20 mouse cellular contexts compared by ENCODE assay signal in genomic region chr2:55164781-55165180, GRCm38 (mm10).
DNase-seq lines count a peak whose midpoint lies in the region; ATAC-seq and TF ChIP-seq lines count a peak whose summit lies in the region.
"Had no signal": no experiment of that assay in that cellular context is flagged by ENCODE, and none has a peak within 500 bp of the region (broad histone marks: within the 10 kb centered on the region; RNA-seq: fewer than 3 reads in every experiment).

No protein-coding gene starts in this region.

- no peaks in the 10 kb centered on the region for H3K27me3 ChIP-seq in heart, embryonic 16.5 days (ENCODE audit: control insufficient read depth, insufficient read depth, low read length)
- H3K27me3 ChIP-seq in kidney, adult 2 months (replicated peaks; ENCODE audit: control insufficient read depth, insufficient read depth, low read length), result no peaks in the 10 kb centered on the region
- no peaks in the 10 kb centered on the region for H3K27me3 ChIP-seq in kidney, embryonic 14.5 days (ENCODE audit: control insufficient read depth, insufficient read depth, low read length)
- no peaks in the 10 kb centered on the region for H3K27me3 ChIP-seq in kidney, embryonic 16.5 days (ENCODE audit: insufficient read depth, low read length)
- H3K27me3 ChIP-seq: embryonic facial prominence, embryonic 12.5 days; forebrain, embryonic 15.5 days; heart, embryonic 15.5 days; hindbrain, embryonic 15.5 days had no signal

- no peaks in the 10 kb centered on the region for H3K36me3 ChIP-seq in heart, embryonic 16.5 days (ENCODE audit: control insufficient read depth, insufficient read depth)
- H3K36me3 ChIP-seq in kidney, adult 2 months (ENCODE audit: control insufficient read depth, insufficient read depth, low read length), result no peaks in the 10 kb centered on the region
- H3K36me3 ChIP-seq in kidney, embryonic 14.5 days (ENCODE audit: control insufficient read depth, insufficient read depth, low read length), result no peaks in the 10 kb centered on the region
- H3K36me3 ChIP-seq in kidney, embryonic 16.5 days (ENCODE audit: insufficient read depth, low read length), result no peaks in the 10 kb centered on the region
- H3K36me3 ChIP-seq: embryonic facial prominence, embryonic 12.5 days; forebrain, embryonic 15.5 days; G1E; heart, embryonic 15.5 days; hindbrain, embryonic 15.5 days had no signal

- 11% methylated on average over 3 of the region's 3 CpGs for WGBS in heart, embryonic 16.5 days
- 60% methylated on average over 3 of the region's 3 CpGs for WGBS in kidney, adult 2 months
- WGBS in kidney, embryonic 14.5 days, result 50% methylated on average over 3 of the region's 3 CpGs
- WGBS in kidney, embryonic 16.5 days, result 58% methylated on average over 3 of the region's 3 CpGs

- peak; percentile 67 for ATAC-seq in heart, embryonic 16.5 days (replicated peaks; ENCODE audit: extremely low read depth, insufficient read depth, low FRiP score)
- no peak for ATAC-seq in kidney, embryonic 14.5 days (ENCODE audit: low FRiP score, low TSS enrichment)
- no peak for ATAC-seq in kidney, embryonic 16.5 days (ENCODE audit: low FRiP score, low TSS enrichment)
- ATAC-seq: CD4-positive, CD25-positive, alpha-beta regulatory T cell, adult 4 months; forebrain, embryonic 15.5 days; intestine, embryonic 16.5 days had no signal

- intact Hi-C loops in heart, postnatal 36 days (cut with DNase I), result no loop called here
- intact Hi-C loops in gastrocnemius, postnatal 14 days (cut with DNase I; ENCODE audit: low total_unique reads), result no loop called here

- H3K4me1 ChIP-seq in heart, embryonic 16.5 days (ENCODE audit: control insufficient read depth, insufficient read depth, low read length), result peaks cover 2% of the 10 kb centered on the region
- H3K4me1 ChIP-seq in kidney, adult 2 months (ENCODE audit: control insufficient read depth, insufficient read depth, low read length), result no peaks in the 10 kb centered on the region
- no peaks in the 10 kb centered on the region for H3K4me1 ChIP-seq in kidney, embryonic 14.5 days (ENCODE audit: control insufficient read depth, insufficient read depth, low read length)
- no peaks in the 10 kb centered on the region for H3K4me1 ChIP-seq in kidney, embryonic 16.5 days (ENCODE audit: insufficient read depth, low read length)
- H3K4me1 ChIP-seq: embryonic facial prominence, embryonic 12.5 days; forebrain, embryonic 15.5 days; hindbrain, embryonic 15.5 days had no signal

- H3K9me3 ChIP-seq in heart, embryonic 16.5 days (replicated peaks; ENCODE audit: control insufficient read depth, low read length), result no peaks in the 10 kb centered on the region
- H3K9me3 ChIP-seq in kidney, embryonic 14.5 days (ENCODE audit: control insufficient read depth, low read length), result no peaks in the 10 kb centered on the region
- H3K9me3 ChIP-seq in kidney, embryonic 16.5 days (ENCODE audit: low read length), result no peaks in the 10 kb centered on the region
- H3K9me3 ChIP-seq: embryonic facial prominence, embryonic 12.5 days; forebrain, embryonic 15.5 days; G1E; heart, embryonic 15.5 days; hindbrain, embryonic 15.5 days had no signal

- TF ChIP-seq POLR2A in kidney, adult 2 months (IDR thresholded peaks at IDR 0.05; ENCODE audit: low read depth, low read length), result no peak

- H3K27ac ChIP-seq in heart, embryonic 16.5 days (ENCODE audit: low read length), result no peak overlapping the region
- no peak overlapping the region for H3K27ac ChIP-seq in kidney, adult 2 months (ENCODE audit: insufficient read depth, low read depth, low read length)
- H3K27ac ChIP-seq in kidney, embryonic 14.5 days (ENCODE audit: low read depth, low read length), result no peak overlapping the region
- H3K27ac ChIP-seq in kidney, embryonic 16.5 days (ENCODE audit: low read length), result no peak overlapping the region
- H3K27ac ChIP-seq: embryonic facial prominence, embryonic 12.5 days; forebrain, embryonic 15.5 days; heart, embryonic 15.5 days; hindbrain, embryonic 15.5 days had no signal

- no peak overlapping the region for H3K4me2 ChIP-seq in heart, embryonic 16.5 days (ENCODE audit: low read depth, low read length)
- no peak overlapping the region for H3K4me2 ChIP-seq in kidney, embryonic 14.5 days (replicated peaks; ENCODE audit: low read depth, low read length)
- no peak overlapping the region for H3K4me2 ChIP-seq in kidney, embryonic 16.5 days (replicated peaks; ENCODE audit: low read depth, low read length)
- H3K4me2 ChIP-seq: embryonic facial prominence, embryonic 12.5 days; forebrain, embryonic 15.5 days; heart, embryonic 15.5 days; hindbrain, embryonic 15.5 days had no signal

- TF ChIP-seq CTCF in kidney, adult 2 months (conservative IDR thresholded peaks at IDR 0.05; ENCODE audit: insufficient read depth, insufficient read length, low read depth, low read length), result no peak

- H3K9ac ChIP-seq in heart, embryonic 16.5 days (ENCODE audit: low read length), result no peak overlapping the region
- no peak overlapping the region for H3K9ac ChIP-seq in kidney, embryonic 14.5 days (ENCODE audit: low read depth, low read length)
- H3K9ac ChIP-seq in kidney, embryonic 16.5 days (replicated peaks; ENCODE audit: low read length), result no peak overlapping the region
- H3K9ac ChIP-seq: embryonic facial prominence, embryonic 12.5 days; forebrain, embryonic 15.5 days; heart, embryonic 15.5 days; hindbrain, embryonic 15.5 days had no signal

- no peak overlapping the region for H3K4me3 ChIP-seq in heart, embryonic 16.5 days (ENCODE audit: low read length)
- H3K4me3 ChIP-seq in kidney, adult 2 months (ENCODE audit: insufficient read depth, low read depth, low read length), result no peak overlapping the region
- no peak overlapping the region for H3K4me3 ChIP-seq in kidney, embryonic 14.5 days (ENCODE audit: low read length)
- H3K4me3 ChIP-seq in kidney, embryonic 16.5 days (ENCODE audit: low read length), result no peak overlapping the region
- H3K4me3 ChIP-seq: embryonic facial prominence, embryonic 12.5 days; forebrain, embryonic 15.5 days; heart, embryonic 15.5 days; hindbrain, embryonic 15.5 days had no signal

- DNase-seq in heart, postnatal 36 days, result no peak
- peak; percentile 2 for DNase-seq in kidney, adult 2 months
- DNase-seq in kidney, postnatal 4 days, result peak; percentile 39 to 42
- peak; percentile 32 for DNase-seq in adipocyte (ENCODE audit: low spot score)
- DNase-seq in gastrocnemius, postnatal 14 days, result no peak
- DNase-seq: adrenal gland, postnatal 14 days; B cell, adult 2 months; cerebellum, adult 11-12 months; cerebellum, adult 9-10 months; cerebellum, postnatal 25 days had no signal

Comparison
In these comparisons a context has a peak if more than half of its experiments do, and no peak if none do; other contexts are left out.
1. DNase-seq: peak in kidney, adult 2 months (single experiment), kidney, postnatal 4 days (2 of 2) and adipocyte (single experiment); none in heart, postnatal 36 days (0 of 2) and gastrocnemius, postnatal 14 days (single experiment).